Mouse (Mus musculus): ENCODE measurements around the gene Ugt1a6b. TPM values are rescaled to one million over a fixed set of nuclear protein-coding genes. Genes with fewer than 3 reads are reported as not detected.

Gene Ugt1a6b
- total RNA-seq, 2 experiments from 2014 or later, result 0.88 to 1.5 TPM

GRCm38 (mm10) chr1:88186325-88186935 lies 83.4 kb downstream of the Ugt1a6b start:
- ATAC-seq (replicated peaks; ENCODE audit: poor library complexity, severe bottlenecking), result no peak

GRCm38 (mm10) chr1:88192136-88192535 lies 89.1 kb downstream of the Ugt1a6b start:
- ATAC-seq (replicated peaks; ENCODE audit: poor library complexity, severe bottlenecking), result no peak

GRCm38 (mm10) chr1:88195687-88196086 lies 92.6 kb downstream of the Ugt1a6b start:
- no peak for ATAC-seq (replicated peaks; ENCODE audit: poor library complexity, severe bottlenecking)

- no peak for ATAC-seq (replicated peaks; ENCODE audit: poor library complexity, severe bottlenecking)
These were observed 94.4 kb downstream of the Ugt1a6b start for GRCm38 (mm10) chr1:88197443-88197842.

- no peak for ATAC-seq (replicated peaks; ENCODE audit: poor library complexity, severe bottlenecking)
These were observed 96.9 kb downstream of the Ugt1a6b start for GRCm38 (mm10) chr1:88199996-88200395.

GRCm38 (mm10) chr1:88200456-88200855 lies 97.4 kb downstream of the Ugt1a6b start, which contains the start of gene Ugt1a2:
Ugt1a2 (plus strand) TSS chr1:88200601.
- no peak for ATAC-seq (replicated peaks; ENCODE audit: poor library complexity, severe bottlenecking)

GRCm38 (mm10) chr1:88205294-88205922 lies 102.4 kb downstream of the Ugt1a6b start, which contains the start of gene Dnajb3:
Dnajb3 (minus strand) TSS chr1:88205782.
- ATAC-seq (replicated peaks; ENCODE audit: poor library complexity, severe bottlenecking), result peak; percentile 79

GRCm38 (mm10) chr1:88206843-88207479 lies 103.9 kb downstream of the Ugt1a6b start:
- no peak for ATAC-seq (replicated peaks; ENCODE audit: poor library complexity, severe bottlenecking)

- 0 out of 2 replicates have a peak, but pooled peaks have one; percentile 5 for ATAC-seq (replicated peaks; ENCODE audit: poor library complexity, severe bottlenecking)
These were observed 108.8 kb downstream of the Ugt1a6b start, which contains the start of gene Ugt1a1 for GRCm38 (mm10) chr1:88211812-88212211. Ugt1a1 (plus strand) TSS chr1:88211959.

- ATAC-seq (replicated peaks; ENCODE audit: poor library complexity, severe bottlenecking), result 0 out of 2 replicates have a peak, but pooled peaks have one; percentile 6
These were observed 109.4 kb downstream of the Ugt1a6b start for GRCm38 (mm10) chr1:88212341-88213045.

- ATAC-seq (replicated peaks; ENCODE audit: poor library complexity, severe bottlenecking), result no peak
These were observed 110.0 kb downstream of the Ugt1a6b start for GRCm38 (mm10) chr1:88213061-88213460.

GRCm38 (mm10) chr1:88213766-88214461 lies 110.9 kb downstream of the Ugt1a6b start:
- ATAC-seq (replicated peaks; ENCODE audit: poor library complexity, severe bottlenecking), result peak; percentile 10; the same call in 1 of the 2 replicates

GRCm38 (mm10) chr1:88214462-88214952 lies 111.5 kb downstream of the Ugt1a6b start:
- no peak for ATAC-seq (replicated peaks; ENCODE audit: poor library complexity, severe bottlenecking)

GRCm38 (mm10) chr1:88215466-88216380 lies 112.7 kb downstream of the Ugt1a6b start:
- ATAC-seq (replicated peaks; ENCODE audit: poor library complexity, severe bottlenecking), result no peak

- no peak for ATAC-seq (replicated peaks; ENCODE audit: poor library complexity, severe bottlenecking)
These were observed 113.5 kb downstream of the Ugt1a6b start for GRCm38 (mm10) chr1:88216551-88216950.

- no peak for ATAC-seq (replicated peaks; ENCODE audit: poor library complexity, severe bottlenecking)
These were observed 114.1 kb downstream of the Ugt1a6b start for GRCm38 (mm10) chr1:88217144-88217543.

GRCm38 (mm10) chr1:88217576-88217975 lies 114.5 kb downstream of the Ugt1a6b start:
- no peak for ATAC-seq (replicated peaks; ENCODE audit: poor library complexity, severe bottlenecking)

GRCm38 (mm10) chr1:88218051-88218450 lies 115.0 kb downstream of the Ugt1a6b start:
- no peak for ATAC-seq (replicated peaks; ENCODE audit: poor library complexity, severe bottlenecking)

GRCm38 (mm10) chr1:88218591-88218990 lies 115.5 kb downstream of the Ugt1a6b start:
- no peak for ATAC-seq (replicated peaks; ENCODE audit: poor library complexity, severe bottlenecking)
